Mouse (Mus musculus) CH12.LX (cell line): ENCODE measurements around the gene Mpv17l2. TPM values are rescaled to one million over a fixed set of nuclear protein-coding genes. Genes with fewer than 3 reads are reported as not detected.

ENCODE experiments used
- DNase-seq: peaks from one replicate; pipeline ENCODE4 v3.0.0-alpha.2; 2013; ENCODE audit errors: extremely low read depth
- H3K27ac ChIP-seq: 2 replicates; pipeline ENCODE4 v1.5.1; 2012; ENCODE audit warnings: low read depth, mild to moderate bottlenecking, control low read depth, moderate library complexity; ENCODE audit not compliant: insufficient read depth
- H3K27me3 ChIP-seq: replicated peaks from 2 replicates; pipeline ENCODE3; 2012; ENCODE audit warnings: inconsistent platforms
- H3K36me3 ChIP-seq, 2 experiments: replicated peaks in 1 of 2; 2 replicates each; pipeline versions ENCODE3 to v1.6.1; 2012; ENCODE audit warnings: inconsistent platforms in 1 of 2, low read length in 1 of 2, mild to moderate bottlenecking in 1 of 2, mixed read lengths in 1 of 2, moderate library complexity in 1 of 2; ENCODE audit not compliant: control insufficient read depth in 1 of 2, insufficient read depth in 1 of 2
- H3K4me1 ChIP-seq, 2 experiments: 2 replicates each; pipeline ENCODE4 v1.6.1; 2012; ENCODE audit warnings: inconsistent platforms in 1 of 2, moderate library complexity in 1 of 2; ENCODE audit not compliant: insufficient read depth in 2 of 2, control insufficient read depth in 1 of 2
- H3K4me2 ChIP-seq: 2 replicates; pipeline ENCODE4 v1.6.1; 2012; ENCODE audit warnings: low read depth, mild to moderate bottlenecking, control low read depth; ENCODE audit not compliant: poor library complexity, insufficient read depth, severe bottlenecking
- H3K4me3 ChIP-seq, 3 experiments: fragments of 150-350 bp in 1 of 3; sonication (generic) in 1 of 3; replicated peaks in 1 of 3; 2 replicates each; pipeline versions ENCODE3 to v1.5.1; 2011 to 2012; ENCODE audit warnings: low read depth in 2 of 3, low read length in 2 of 3, mild to moderate bottlenecking in 2 of 3, moderate library complexity in 2 of 3, control low read depth in 1 of 3, improper control_type of control experiment in 1 of 3, inconsistent platforms in 1 of 3, mixed read lengths in 1 of 3; ENCODE audit not compliant: poor library complexity in 1 of 3
- H3K79me2 ChIP-seq: replicated peaks from 2 replicates; pipeline ENCODE4 v1.6.1; 2012; ENCODE audit warnings: mild to moderate bottlenecking, moderate library complexity; ENCODE audit not compliant: control insufficient read depth, poor library complexity, insufficient read depth, severe bottlenecking; ENCODE audit errors: extremely low read depth
- H3K9ac ChIP-seq: 2 replicates; pipeline ENCODE4 v1.6.1; 2012; ENCODE audit warnings: low read depth, mild to moderate bottlenecking, control low read depth, moderate library complexity; ENCODE audit not compliant: insufficient read depth
- H3K9me3 ChIP-seq: replicated peaks from 2 replicates; pipeline ENCODE3; 2012; ENCODE audit warnings: low read length, inconsistent platforms, mixed read lengths
- BHLHE40 ChIP-seq: IDR thresholded peaks from 2 replicates; pipeline ENCODE4 v1.6.1; 2011; ENCODE audit warnings: mild to moderate bottlenecking, low read depth, low read length, improper control_type of control experiment
- CHD1 ChIP-seq: IDR thresholded peaks from 2 replicates; pipeline ENCODE4 v1.6.1; 2012; ENCODE audit warnings: low read depth, low read length, improper control_type of control experiment, inconsistent platforms
- CHD2 ChIP-seq: IDR thresholded peaks from 2 replicates; pipeline ENCODE4 v1.6.1; 2011; ENCODE audit warnings: low read length, improper control_type of control experiment
- CTCF ChIP-seq, 2 experiments: IDR thresholded peaks in 1 of 2; conservative IDR thresholded peaks in 1 of 2; 2 replicates each; pipeline ENCODE4 v1.5.1; 2011 to 2012; ENCODE audit warnings: low read depth in 2 of 2, low read length in 2 of 2, improper control_type of control experiment in 1 of 2, inconsistent platforms in 1 of 2, mild to moderate bottlenecking in 1 of 2, moderate library complexity in 1 of 2
- E2F4 ChIP-seq: IDR thresholded peaks from 2 replicates; pipeline ENCODE4 v1.6.1; 2011; ENCODE audit warnings: low read depth, low read length, improper control_type of control experiment; ENCODE audit not compliant: insufficient replicate concordance
- ELF1 ChIP-seq: IDR thresholded peaks from 2 replicates; pipeline ENCODE4 v1.6.1; 2014; ENCODE audit warnings: low read depth, mild to moderate bottlenecking, inconsistent platforms, low read length, improper control_type of control experiment
- EP300 ChIP-seq: IDR thresholded peaks from 2 replicates; pipeline ENCODE4 v1.6.1; 2011; ENCODE audit warnings: low read length, improper control_type of control experiment
- ETS1 ChIP-seq: conservative IDR thresholded peaks from 2 replicates; pipeline ENCODE4 v1.6.1; 2012; ENCODE audit warnings: low read depth, mild to moderate bottlenecking, inconsistent platforms, low read length, improper control_type of control experiment, moderate library complexity
- GABPA ChIP-seq: IDR thresholded peaks from 2 replicates; pipeline ENCODE4 v1.6.1; 2012; ENCODE audit warnings: low read depth, low read length, improper control_type of control experiment, inconsistent platforms; ENCODE audit not compliant: insufficient replicate concordance
- HCFC1 ChIP-seq: IDR thresholded peaks from 2 replicates; pipeline ENCODE4 v1.6.1; 2012; ENCODE audit warnings: low read depth, mild to moderate bottlenecking, inconsistent platforms, low read length, improper control_type of control experiment
- IRF4 ChIP-seq: IDR thresholded peaks from 2 replicates; pipeline ENCODE4 v1.6.1; 2014; ENCODE audit warnings: low read depth, mild to moderate bottlenecking, inconsistent platforms, low read length, improper control_type of control experiment
- JUN ChIP-seq: IDR thresholded peaks from 2 replicates; pipeline ENCODE4 v1.6.1; 2011; ENCODE audit warnings: low read depth, mild to moderate bottlenecking, low read length, improper control_type of control experiment, moderate library complexity; ENCODE audit not compliant: insufficient read depth
- JUND ChIP-seq: conservative IDR thresholded peaks from 2 replicates; pipeline ENCODE4 v1.6.1; 2011; ENCODE audit warnings: low read depth, low read length, improper control_type of control experiment
- KAT2A ChIP-seq: IDR thresholded peaks from 2 replicates; pipeline ENCODE4 v1.6.1; 2012; ENCODE audit warnings: low read length, improper control_type of control experiment, inconsistent platforms; ENCODE audit not compliant: insufficient replicate concordance
- MAFK ChIP-seq: IDR thresholded peaks from 2 replicates; pipeline ENCODE4 v1.6.1; 2011; ENCODE audit warnings: low read length, improper control_type of control experiment; ENCODE audit not compliant: insufficient replicate concordance
- MAX ChIP-seq: IDR thresholded peaks from 2 replicates; pipeline ENCODE4 v1.6.1; 2011; ENCODE audit warnings: low read length, improper control_type of control experiment
- MAZ ChIP-seq: IDR thresholded peaks from 2 replicates; pipeline ENCODE4 v1.6.1; 2012; ENCODE audit warnings: low read depth, mild to moderate bottlenecking, inconsistent platforms, low read length, improper control_type of control experiment, moderate library complexity
- MEF2A ChIP-seq: IDR thresholded peaks from 2 replicates; pipeline ENCODE4 v1.6.1; 2014; ENCODE audit warnings: low read depth, mild to moderate bottlenecking, inconsistent platforms, low read length, improper control_type of control experiment, borderline replicate concordance
- MXI1 ChIP-seq: IDR thresholded peaks from 2 replicates; pipeline ENCODE4 v1.6.1; 2011; ENCODE audit warnings: mild to moderate bottlenecking, low read depth, low read length, improper control_type of control experiment
- MYC ChIP-seq: IDR thresholded peaks from 2 replicates; pipeline ENCODE4 v1.6.1; 2011; ENCODE audit warnings: low read depth, mild to moderate bottlenecking, improper control_type of control experiment, low read length
- NELFE ChIP-seq: IDR thresholded peaks from 2 replicates; pipeline ENCODE4 v1.6.1; 2011; ENCODE audit warnings: low read depth, low read length, improper control_type of control experiment
- NRF1 ChIP-seq: IDR thresholded peaks from 2 replicates; pipeline ENCODE4 v1.6.1; 2014; ENCODE audit warnings: low read depth, mild to moderate bottlenecking, inconsistent platforms, low read length, improper control_type of control experiment, moderate library complexity
- PAX5 ChIP-seq: IDR thresholded peaks from 2 replicates; pipeline ENCODE4 v1.6.1; 2012; ENCODE audit warnings: low read length, inconsistent platforms, mixed read lengths
- POLR2A ChIP-seq: IDR thresholded peaks from 2 replicates; pipeline ENCODE4 v1.6.1; 2011; ENCODE audit warnings: low read depth, mild to moderate bottlenecking, improper control_type of control experiment, low read length
- POLR2AphosphoS2 ChIP-seq: IDR thresholded peaks from 2 replicates; pipeline ENCODE4 v1.6.1; 2011; ENCODE audit warnings: low read depth, low read length, improper control_type of control experiment
- RAD21 ChIP-seq: IDR thresholded peaks from 2 replicates; pipeline ENCODE4 v1.6.1; 2011; ENCODE audit warnings: low read depth, mild to moderate bottlenecking, low read length, improper control_type of control experiment, moderate library complexity
- RCOR1 ChIP-seq: conservative IDR thresholded peaks from 2 replicates; pipeline ENCODE4 v1.6.1; 2012; ENCODE audit warnings: low read depth, mild to moderate bottlenecking, inconsistent platforms, low read length, improper control_type of control experiment
- SIN3A ChIP-seq: IDR thresholded peaks from 2 replicates; pipeline ENCODE4 v1.6.1; 2012; ENCODE audit warnings: low read length, improper control_type of control experiment, inconsistent platforms
- SMC3 ChIP-seq: IDR thresholded peaks from 2 replicates; pipeline ENCODE4 v1.6.1; 2011; ENCODE audit warnings: low read depth, low read length, improper control_type of control experiment
- TBP ChIP-seq: conservative IDR thresholded peaks from 2 replicates; pipeline ENCODE4 v1.6.1; 2011; ENCODE audit warnings: low read depth, low read length, improper control_type of control experiment
- TCF12 ChIP-seq: IDR thresholded peaks from 2 replicates; pipeline ENCODE4 v1.6.1; 2014; ENCODE audit warnings: low read depth, mild to moderate bottlenecking, inconsistent platforms, low read length, improper control_type of control experiment
- UBTF ChIP-seq: IDR thresholded peaks from 2 replicates; pipeline ENCODE4 v1.6.1; 2012; ENCODE audit warnings: low read depth, mild to moderate bottlenecking, inconsistent platforms, low read length, improper control_type of control experiment, moderate library complexity
- USF1 ChIP-seq: IDR thresholded peaks from 2 replicates; pipeline ENCODE4 v1.6.1; 2014; ENCODE audit warnings: low read depth, mild to moderate bottlenecking, inconsistent platforms, low read length, improper control_type of control experiment
- USF2 ChIP-seq: conservative IDR thresholded peaks from 2 replicates; pipeline ENCODE4 v1.6.1; 2011; ENCODE audit warnings: low read depth, low read length, improper control_type of control experiment
- ZC3H11A ChIP-seq: IDR thresholded peaks from 2 replicates; pipeline ENCODE4 v1.6.1; 2012; ENCODE audit warnings: low read depth, mild to moderate bottlenecking, inconsistent platforms, low read length, improper control_type of control experiment
- ZKSCAN1 ChIP-seq: IDR thresholded peaks from 2 replicates; pipeline ENCODE4 v1.6.1; 2012; ENCODE audit warnings: low read depth, inconsistent platforms, low read length, improper control_type of control experiment, borderline replicate concordance
- ZMIZ1 ChIP-seq: IDR thresholded peaks from 2 replicates; pipeline ENCODE4 v1.6.1; 2012; ENCODE audit warnings: low read depth, mild to moderate bottlenecking, inconsistent platforms, low read length, improper control_type of control experiment
- ZNF384 ChIP-seq: IDR thresholded peaks from 2 replicates; pipeline ENCODE4 v1.6.1; 2012; ENCODE audit warnings: low read depth, low read length, improper control_type of control experiment, inconsistent platforms
- dilution Hi-C: fragments of 300-500 bp; cut with MboI; formaldehyde crosslinking; loops from 2 replicates; pipeline ENCODE4 v1.14.3; 2020; ENCODE audit warnings: low sequenced_read_pairs; ENCODE audit not compliant: extremely low pct_unique_long_range_greater_than_20kb, extremely low pct_ligation_motif_present
- in situ Hi-C: fragments of 300-500 bp; cut with MboI; formaldehyde crosslinking; loops from 3 replicates; pipeline ENCODE4 v1.14.3; 2019; ENCODE audit warnings: low sequenced_read_pairs, low pct_ligation_motif_present, low pct_unique_long_range_greater_than_20kb, mixed read lengths
- polyA plus RNA-seq: library from polyadenylated mRNA; unstranded; fragments of >175 nt; gene quantifications from 2 replicates; pipeline ENCODE4 v1.2.1, GENCODE M21; 2012; ENCODE audit warnings: low read depth; ENCODE audit not compliant: insufficient read length
- total RNA-seq, 2 experiments: library from RNA; depleted of rRNA; stranded (reverse); fragments of 300-350 nt in 1 of 2; fragments of >200 nt in 1 of 2; gene quantifications; 2 replicates each; pipeline ENCODE4 v1.2.3; 2012 to 2014

Gene Mpv17l2
- total and polyA plus RNA-seq, 3 experiments: 25.3 to 36.1 (median 27.1) TPM

GRCm38 (mm10) chr8:70808955-70809701, 48.4 kb upstream of the Mpv17l2 start:
- peaks cover 27 to 38% of the 10 kb centered on the region in 2 experiments for H3K36me3 ChIP-seq
- DNase-seq: no peak
- H3K79me2 ChIP-seq: peaks cover 7% of the 10 kb centered on the region; the same call in 1 of the 2 replicates
- peak overlapping the region; percentile 79 for H3K4me2 ChIP-seq
- no peaks in the 10 kb centered on the region for H3K9me3 ChIP-seq
- no peak for TF ChIP-seq CTCF (conservative IDR thresholded peaks at IDR 0.05 in 1 of 2, IDR thresholded peaks at IDR 0.05 in 1 of 2; ENCODE audit: low read depth in 2 of 2, low read length in 2 of 2)
- 0 out of 2 replicates have a peak, but pooled peaks have one; percentile 24 for TF ChIP-seq UBTF
- peak; percentile 27; the same call in 1 of the 2 replicates for TF ChIP-seq ZMIZ1
- TF ChIP-seq MEF2A: no peak
- TF ChIP-seq MYC: peak; percentile 45; the same call in 1 of the 2 replicates
- TF ChIP-seq HCFC1: no peak
- TF ChIP-seq TBP: no peak
- TF ChIP-seq MAFK: no peak
- TF ChIP-seq NRF1: no peak
- no peak for TF ChIP-seq USF1
- no peak for TF ChIP-seq RAD21
- TF ChIP-seq MXI1: peak; percentile 63
- no peak for TF ChIP-seq ETS1
- TF ChIP-seq NELFE: no peak
- TF ChIP-seq MAX: peak; percentile 68; the same call in 1 of the 2 replicates
- TF ChIP-seq MAZ: no peak
- TF ChIP-seq ZNF384: no peak
- no peak for TF ChIP-seq JUN
- TF ChIP-seq SMC3: no peak
- peak; percentile 46; the same call in 1 of the 2 replicates for TF ChIP-seq CHD2
- no peak for TF ChIP-seq TCF12
- no peak for TF ChIP-seq ZC3H11A
- TF ChIP-seq JUND: no peak
- no peak for TF ChIP-seq GABPA
- TF ChIP-seq EP300: no peak
- TF ChIP-seq PAX5: no peak
- TF ChIP-seq KAT2A: no peak
- no peak for TF ChIP-seq POLR2A
- TF ChIP-seq BHLHE40: peak; percentile 14; the same call in 1 of the 2 replicates
- no peak for TF ChIP-seq ELF1
- TF ChIP-seq SIN3A: no peak; the same call in 1 of the 2 replicates
- 0 out of 2 replicates have a peak, but pooled peaks have one; percentile 75 for TF ChIP-seq CHD1
- TF ChIP-seq POLR2AphosphoS2: no peak
- TF ChIP-seq E2F4: no peak
- TF ChIP-seq IRF4: peak; percentile 6; the same call in 1 of the 2 replicates
- TF ChIP-seq RCOR1: no peak
- no peak for TF ChIP-seq USF2
- TF ChIP-seq ZKSCAN1: no peak
- TF ChIP-seq, all 38 proteins: peak for 9
- in situ Hi-C loops (no loop called here), dilution Hi-C loops (no loop called here)
- Histone ChIP-seq H3K4me3 (peak overlapping the region; percentile 62 to 65 (median 63)), H3K4me1 (peaks cover 30 to 62% of the 10 kb centered on the region in 2 experiments), H3K9ac (peak overlapping the region; percentile 46), H3K27me3 (no peaks in the 10 kb centered on the region), H3K27ac (peak overlapping the region; percentile 77)
